Mouse (Mus musculus) E14TG2a.4 (cell line): ENCODE data around the gene Egr4.

Source experiments
- H3K27me3 ChIP-seq: 2 replicates; pipeline ENCODE4 v1.6.1; 2014; ENCODE audit warnings: low read length, control low read depth; ENCODE audit not compliant: insufficient read depth
- H3K36me3 ChIP-seq: 2 replicates; pipeline ENCODE4 v1.6.1; 2014; ENCODE audit warnings: low read length, control low read depth; ENCODE audit not compliant: insufficient read depth
- H3K4me1 ChIP-seq: replicated peaks from 2 replicates; pipeline ENCODE4 v1.6.1; 2014; ENCODE audit warnings: low read depth, low read length, control low read depth
- H3K4me3 ChIP-seq: replicated peaks from 2 replicates; pipeline ENCODE4 v1.5.1; 2014; ENCODE audit warnings: mild to moderate bottlenecking, low read length
- H3K9me3 ChIP-seq: 2 replicates; pipeline ENCODE4 v1.6.1; 2014; ENCODE audit warnings: low read length, control low read depth
- CTCF ChIP-seq: conservative IDR thresholded peaks from 2 replicates; pipeline ENCODE4 v1.5.1; 2014; ENCODE audit warnings: low read length
- NANOG ChIP-seq: IDR thresholded peaks from 2 replicates; pipeline ENCODE4 v1.6.1; 2014; ENCODE audit warnings: borderline replicate concordance, low read length, mixed read lengths
- POU5F1 ChIP-seq: IDR thresholded peaks from 2 replicates; pipeline ENCODE4 v1.6.1; 2014; ENCODE audit warnings: low read length, borderline replicate concordance

Egr4 gene

GRCm38 (mm10) chr6:85471962-85472361, 41.4 kb downstream of the Egr4 start:
- Histone ChIP-seq H3K9me3 (no peaks in the 10 kb centered on the region), H3K4me3 (no peak overlapping the region), H3K36me3 (peaks cover 32% of the 10 kb centered on the region), H3K4me1 (peaks cover 42% of the 10 kb centered on the region), H3K27me3 (0 out of 2 replicates have a peak, but pooled peaks cover 3% of the 10 kb centered on the region)
- TF ChIP-seq NANOG (no peak), POU5F1 (no peak), CTCF (no peak)

GRCm38 (mm10) chr6:85469660-85470430, 43.5 kb downstream of the Egr4 start:
- TF ChIP-seq NANOG (no peak), POU5F1 (no peak), CTCF (no peak)
- Histone ChIP-seq H3K9me3 (no peaks in the 10 kb centered on the region), H3K36me3 (peaks cover 53% of the 10 kb centered on the region), H3K27me3 (0 out of 2 replicates have a peak, but pooled peaks cover 3% of the 10 kb centered on the region), H3K4me3 (no peak overlapping the region), H3K4me1 (peaks cover 29% of the 10 kb centered on the region)

- Histone ChIP-seq H3K27me3 (no peaks in the 10 kb centered on the region), H3K4me1 (peaks cover 21% of the 10 kb centered on the region; the same call in 1 of the 2 replicates), H3K4me3 (no peak overlapping the region), H3K36me3 (peaks cover 98% of the 10 kb centered on the region), H3K9me3 (no peaks in the 10 kb centered on the region)
- TF ChIP-seq POU5F1 (no peak), NANOG (no peak), CTCF (0 out of 2 replicates have a peak, but pooled peaks have one; percentile 12)
Measured at GRCm38 (mm10) chr6:85465381-85465780, 48.0 kb downstream of the Egr4 start.
